Mouse (Mus musculus): ENCODE data around the gene Megf8. TPM values are rescaled to one million over a fixed set of nuclear protein-coding genes. Genes with fewer than 3 reads are reported as not detected.
"Not testable (repeated sequence)": the region's sequence is repeated elsewhere in the genome, so short reads cannot be mapped to it uniquely, and the experiment has no call there.

Megf8 gene
- total RNA-seq, 2 experiments from 2014 or later: 31.8 to 32.9 TPM

- peak; percentile 73 to 75 for DNase-seq
These were observed 19.3 kb upstream of the Megf8 start, which contains the start of gene Pafah1b3 for GRCm38 (mm10) chr7:25297454-25298325. Gene Pafah1b3 (minus strand): TSS chr7:25297986.

- no peak for DNase-seq
These were observed 15.9 kb upstream of the Megf8 start, which contains the start of gene Prr19 for GRCm38 (mm10) chr7:25301063-25301462. Gene Prr19 (plus strand): TSS chr7:25301411.

GRCm38 (mm10) chr7:25303003-25303684, 13.8 kb upstream of the Megf8 start:
- DNase-seq: no peak

- no peak for DNase-seq
These were observed 13.3 kb upstream of the Megf8 start for GRCm38 (mm10) chr7:25303685-25304006.

- DNase-seq: no peak
These were observed 11.5 kb upstream of the Megf8 start for GRCm38 (mm10) chr7:25305481-25305880.

- no peak for DNase-seq
These were observed 10.9 kb upstream of the Megf8 start, which contains the start of gene Tmem145 for GRCm38 (mm10) chr7:25305956-25306613. Gene Tmem145 (plus strand): TSS chr7:25306106.

GRCm38 (mm10) chr7:25306614-25306996, 10.4 kb upstream of the Megf8 start:
- no peak for DNase-seq

GRCm38 (mm10) chr7:25308702-25309318, 8.2 kb upstream of the Megf8 start:
- DNase-seq: no peak

GRCm38 (mm10) chr7:25309425-25309824, 7.5 kb upstream of the Megf8 start:
- DNase-seq: no peak

GRCm38 (mm10) chr7:25311193-25311592, 5.8 kb upstream of the Megf8 start:
- DNase-seq: no peak

- DNase-seq: no peak
These were observed 3.6 kb upstream of the Megf8 start for GRCm38 (mm10) chr7:25313325-25313724.

GRCm38 (mm10) chr7:25314606-25315305, 2.2 kb upstream of the Megf8 start:
- no peak for DNase-seq

GRCm38 (mm10) chr7:25315306-25316041, 1.5 kb upstream of the Megf8 start:
- DNase-seq: peak in 1 of 2 experiments; percentile 29

- peak; percentile 24 to 38 for DNase-seq
These were observed 559 bp downstream of the Megf8 start for GRCm38 (mm10) chr7:25317446-25317999.

GRCm38 (mm10) chr7:25322058-25322484, 5.1 kb downstream of the Megf8 start:
- no peak for DNase-seq

GRCm38 (mm10) chr7:25323219-25323618, 6.3 kb downstream of the Megf8 start:
- DNase-seq: no peak

GRCm38 (mm10) chr7:25325431-25325830, 8.5 kb downstream of the Megf8 start:
- not testable (repeated sequence) for DNase-seq

- DNase-seq: peak in 1 of 2 experiments; percentile 39
These were observed 9.3 kb downstream of the Megf8 start for GRCm38 (mm10) chr7:25326233-25326632.

- peak; percentile 70 to 78 for DNase-seq
These were observed 16.8 kb downstream of the Megf8 start for GRCm38 (mm10) chr7:25333596-25334307.

GRCm38 (mm10) chr7:25334472-25334871, 17.5 kb downstream of the Megf8 start:
- no peak for DNase-seq
